ENCODE assay signal across 32 mouse cellular contexts in genomic region chr19:40530323-40530722, GRCm38 (mm10). TPM values are rescaled to one million over a fixed set of nuclear protein-coding genes. Genes with fewer than 3 reads are reported as not detected.
DNase-seq lines count a peak whose midpoint lies in the region; ATAC-seq lines count a peak whose summit lies in the region.
"Had no signal": no experiment of that assay in that cellular context is flagged by ENCODE, and none has a peak within 500 bp of the region (broad histone marks: within the 10 kb centered on the region; RNA-seq: fewer than 3 reads in every experiment).

No protein-coding gene starts in this region.

- H3K27ac ChIP-seq in hindbrain, embryonic 11.5 days (ENCODE audit: low read depth, low read length) = no peak overlapping the region
- H3K27ac ChIP-seq: embryonic facial prominence, embryonic 10.5 days; embryonic facial prominence, embryonic 13.5 days; forebrain, embryonic 12.5 days; forebrain, embryonic 15.5 days; heart, adult 2 months; hindbrain, embryonic 10.5 days; hindbrain, embryonic 14.5 days; hindbrain, postnatal 0 days had no signal

- peak; percentile 47 for DNase-seq in adrenal gland, adult 2 months
- DNase-seq in adrenal gland, postnatal 4 days (ENCODE audit: low spot score in 2 of 2) = no peak
- DNase-seq in adrenal gland, postnatal 10 days = peak; percentile 17
- DNase-seq in hindbrain, embryonic 11.5 days (ENCODE audit: low spot score) = no peak
- DNase-seq in frontal cortex, postnatal 36 days (ENCODE audit: low spot score in 2 of 2) = no peak
- DNase-seq: B cell, adult 2 months; cerebellum, adult 11-12 months; cerebellum, adult 8-10 months; cerebellum, postnatal 10 days; cerebellum, postnatal 36 days; embryo, embryonic 11 days; gastrocnemius, postnatal 10 days; gastrocnemius, postnatal 36 days; heart, adult 2 months; heart, postnatal 36 days; kidney, adult 18-20 months; kidney, adult 9 months had no signal

- WGBS in hindbrain, embryonic 11.5 days = 83% methylated on average over 2 of the region's 2 CpGs

- no peak overlapping the region for H3K4me3 ChIP-seq in hindbrain, embryonic 11.5 days (ENCODE audit: low read depth, low read length)
- H3K4me3 ChIP-seq: embryonic facial prominence, embryonic 10.5 days; embryonic facial prominence, embryonic 13.5 days; erythroblast, embryonic 14.5 days; forebrain, embryonic 12.5 days; forebrain, embryonic 15.5 days; heart, adult 2 months; hindbrain, embryonic 10.5 days had no signal

- H3K9ac ChIP-seq in hindbrain, embryonic 11.5 days (ENCODE audit: low read depth, low read length) = no peak overlapping the region
- H3K9ac ChIP-seq: embryonic facial prominence, embryonic 13.5 days; forebrain, embryonic 12.5 days; forebrain, embryonic 15.5 days; hindbrain, embryonic 14.5 days had no signal

- H3K27me3 ChIP-seq in hindbrain, embryonic 11.5 days (ENCODE audit: control insufficient read depth, insufficient read depth, low read length) = no peaks in the 10 kb centered on the region
- H3K27me3 ChIP-seq: CH12.LX; embryonic facial prominence, embryonic 13.5 days; forebrain, embryonic 12.5 days; forebrain, embryonic 15.5 days had no signal

- no peak overlapping the region for H3K4me2 ChIP-seq in hindbrain, embryonic 11.5 days (replicated peaks; ENCODE audit: low read depth, low read length)
- H3K4me2 ChIP-seq: embryonic facial prominence, embryonic 13.5 days; forebrain, embryonic 12.5 days; forebrain, embryonic 15.5 days; heart, embryonic 11.5 days; hindbrain, embryonic 14.5 days had no signal

- ATAC-seq in megakaryocyte progenitor cell, adult 5-6 weeks (replicated peaks; ENCODE audit: poor library complexity) = peak; percentile 63
- no peak for ATAC-seq in hindbrain, embryonic 11.5 days (ENCODE audit: low FRiP score)
- ATAC-seq: activated CD4-positive, CD25-positive, alpha-beta regulatory T cell, adult 4 months; forebrain, embryonic 15.5 days; hindbrain, postnatal 0 days; inflammation-experienced regulatory T-cells, adult 6 months; intestine, embryonic 16.5 days had no signal

- no peaks in the 10 kb centered on the region for H3K4me1 ChIP-seq in hindbrain, embryonic 11.5 days (replicated peaks; ENCODE audit: control insufficient read depth, insufficient read depth, low read length)
- H3K4me1 ChIP-seq: embryonic facial prominence, embryonic 10.5 days; embryonic facial prominence, embryonic 13.5 days; forebrain, embryonic 12.5 days; forebrain, embryonic 15.5 days; hindbrain, embryonic 10.5 days had no signal

- H3K36me3 ChIP-seq in hindbrain, embryonic 11.5 days (ENCODE audit: control insufficient read depth, insufficient read depth, low read length) = no peaks in the 10 kb centered on the region
- H3K36me3 ChIP-seq: embryonic facial prominence, embryonic 10.5 days; embryonic facial prominence, embryonic 13.5 days; forebrain, embryonic 12.5 days; forebrain, embryonic 15.5 days; G1E; hindbrain, embryonic 10.5 days had no signal

- H3K9me3 ChIP-seq in hindbrain, embryonic 11.5 days (ENCODE audit: control insufficient read depth, low read length) = no peaks in the 10 kb centered on the region
- H3K9me3 ChIP-seq: embryonic facial prominence, embryonic 13.5 days; forebrain, embryonic 12.5 days; forebrain, embryonic 15.5 days; G1E; hindbrain, embryonic 10.5 days had no signal

RNA-seq across cellular contexts. Expression of gene Sorbs1, which starts 16.7 kb away (rescaled TPM):
- 100 to 1,000 TPM; 116 to 123 TPM for total RNA-seq in adrenal gland, adult 2 months (2021)
- polyA plus RNA-seq in adrenal gland, adult 2 months (2012; rRNA removed) = 13.4 and 17.7 TPM in 2 replicates
- total RNA-seq in adrenal gland, postnatal 4 days (2021) = 10 to 100 TPM; 59.6 to 69.4 TPM
- 100 to 1,000 TPM; 172 to 181 TPM for total RNA-seq in adrenal gland, postnatal 10 days (2021)
- 2.5 and 3.3 TPM in 2 replicates for total RNA-seq in megakaryocyte progenitor cell, adult 5-6 weeks (2015)
- 0.42 and 8.7 TPM in 2 replicates for total RNA-seq in megakaryocyte progenitor cell, adult 5-6 weeks (2017)
- polyA plus RNA-seq in hindbrain, embryonic 11.5 days (2014; fragmentation: Nextera tagmentation; extraction: Ambion mirVana) = 82.7 and 97.2 TPM in 2 replicates

RNA-seq across cellular contexts. Expression of gene Aldh18a1, which starts 57.9 kb away (rescaled TPM):
- 10 to 100 TPM; 18.6 to 30.5 TPM for total RNA-seq in adrenal gland, adult 2 months (2021)
- polyA plus RNA-seq in adrenal gland, adult 2 months (2012; rRNA removed) = 9.2 and 17.3 TPM in 2 replicates
- 10 to 100 TPM; 27.7 to 38.2 TPM for total RNA-seq in adrenal gland, postnatal 4 days (2021)
- total RNA-seq in adrenal gland, postnatal 10 days (2021) = 10 to 100 TPM; 24.7 to 24.8 TPM
- 35.5 and 39.4 TPM in 2 replicates for total RNA-seq in megakaryocyte progenitor cell, adult 5-6 weeks (2015)
- 34.3 and 44.5 TPM in 2 replicates for total RNA-seq in megakaryocyte progenitor cell, adult 5-6 weeks (2017)
- polyA plus RNA-seq in hindbrain, embryonic 11.5 days (2014; fragmentation: Nextera tagmentation; extraction: Ambion mirVana) = 62.7 and 70.1 TPM in 2 replicates

Comparison
In these comparisons a context has a peak if more than half of its experiments do, and no peak if none do; other contexts are left out.
1. DNase-seq: peak in adrenal gland, adult 2 months (single experiment) and adrenal gland, postnatal 10 days (single experiment); none in adrenal gland, postnatal 4 days (0 of 2), hindbrain, embryonic 11.5 days (single experiment) and frontal cortex, postnatal 36 days (0 of 2).
2. RNA of gene Sorbs1, which starts 16.7 kb away (total RNA-seq): 172 to 181 TPM in adrenal gland, postnatal 10 days, 116 to 123 TPM in adrenal gland, adult 2 months and 59.6 to 69.4 TPM in adrenal gland, postnatal 4 days; 0.42 to 8.7 TPM in megakaryocyte progenitor cell, adult 5-6 weeks; every median in the first group is over 4 times any median in the second.